Mouse (Mus musculus) neural tube, embryonic 13.5 days (tissue): ENCODE results near the gene Gm8126. TPM values are rescaled to one million over a fixed set of nuclear protein-coding genes. Genes with fewer than 3 reads are reported as not detected.
"Not testable (repeated sequence)": the region's sequence is repeated elsewhere in the genome, so short reads cannot be mapped to it uniquely, and the experiment has no call there.

Source experiments
- ATAC-seq: fragments of 200-750 bp; cut with Nextera tagmentation; 2 replicates; pipeline ENCODE4 v1.8.0; 2017; ENCODE audit warnings: low read depth, mild to moderate bottlenecking, moderate TSS enrichment, moderate library complexity
- H3K27ac ChIP-seq: fragments of 300-500 bp; sonication (generic); replicated peaks from 2 replicates; pipeline ENCODE4 v1.5.1; 2015; ENCODE audit warnings: moderate library complexity, mild to moderate bottlenecking, inconsistent platforms
- H3K27me3 ChIP-seq: fragments of 300-500 bp; sonication (generic); 2 replicates; pipeline ENCODE4 v1.6.1; 2015; ENCODE audit warnings: mild to moderate bottlenecking, inconsistent platforms
- H3K36me3 ChIP-seq: fragments of 300-500 bp; sonication (generic); 2 replicates; pipeline ENCODE4 v1.6.1; 2015; ENCODE audit warnings: mild to moderate bottlenecking, inconsistent platforms
- H3K4me1 ChIP-seq: fragments of 300-500 bp; sonication (generic); replicated peaks from 2 replicates; pipeline ENCODE4 v1.6.1; 2015; ENCODE audit warnings: inconsistent platforms
- H3K4me2 ChIP-seq: fragments of 300-500 bp; sonication (generic); 2 replicates; pipeline ENCODE4 v1.6.1; 2015; ENCODE audit warnings: inconsistent platforms, mild to moderate bottlenecking, moderate library complexity
- H3K4me3 ChIP-seq: fragments of 300-500 bp; sonication (generic); 2 replicates; pipeline ENCODE4 v1.5.1; 2015; ENCODE audit warnings: mild to moderate bottlenecking, inconsistent platforms
- H3K9ac ChIP-seq: fragments of 300-500 bp; sonication (generic); 2 replicates; pipeline ENCODE4 v1.6.1; 2015; ENCODE audit warnings: moderate library complexity, mild to moderate bottlenecking, inconsistent platforms
- H3K9me3 ChIP-seq: fragments of 300-500 bp; sonication (generic); 2 replicates; pipeline ENCODE4 v1.6.1; 2016; ENCODE audit warnings: inconsistent platforms
- WGBS: fragments of 180-500 bp; shearing (Covaris S2); methylation state at CpG from one replicate; pipeline ENCODE4 v1.1.7; 2015; 5-methylcytosine and 5-hydroxymethylcytosine counted together
- polyA plus RNA-seq: library from polyadenylated mRNA; unstranded; fragments of >200 nt; fragmentation: Nextera tagmentation; extraction: Ambion mirVana; gene quantifications from 2 replicates; pipeline ENCODE4 v1.2.1, GENCODE M21; 2015

Gm8126 gene
- polyA plus RNA-seq, result not detected in 2 replicates

- not testable (repeated sequence) for ATAC-seq, H3K4me1 ChIP-seq, H3K4me3 ChIP-seq, H3K27me3 ChIP-seq, H3K9me3 ChIP-seq, H3K9ac ChIP-seq, H3K36me3 ChIP-seq, H3K4me2 ChIP-seq, H3K27ac ChIP-seq
- 84% methylated on average over 3 of the region's 4 CpGs for WGBS
Measured at GRCm38 (mm10) chr14:43258349-43258748, at the start of gene Gm8126. Gm8126 (plus strand) TSS chr14:43258649.

- H3K27ac ChIP-seq, H3K4me3 ChIP-seq: not testable (repeated sequence)
- WGBS, result 86% methylated on average over 4 of the region's 4 CpGs
Measured at GRCm38 (mm10) chr14:43235204-43235603, 23.2 kb upstream of the Gm8126 start, which contains the start of gene Gm8122. Gm8122 (minus strand) TSS chr14:43235304.

GRCm38 (mm10) chr14:43237769-43238168 lies 20.7 kb upstream of the Gm8126 start:
- not testable (repeated sequence) for H3K4me1 ChIP-seq, H3K4me3 ChIP-seq, H3K9ac ChIP-seq, H3K9me3 ChIP-seq, H3K4me2 ChIP-seq, H3K27me3 ChIP-seq, H3K36me3 ChIP-seq, ATAC-seq, H3K27ac ChIP-seq

More at GRCm38 (mm10) chr14:43235204-43235603, 23.2 kb upstream of the Gm8126 start, which contains the start of gene Gm8122:
- H3K9me3 ChIP-seq, H3K4me1 ChIP-seq, ATAC-seq, H3K36me3 ChIP-seq, H3K27me3 ChIP-seq, H3K4me2 ChIP-seq, H3K9ac ChIP-seq: not testable (repeated sequence)

- not testable (repeated sequence) for H3K9me3 ChIP-seq, H3K27me3 ChIP-seq, H3K4me2 ChIP-seq, H3K36me3 ChIP-seq, H3K27ac ChIP-seq, H3K4me1 ChIP-seq, H3K4me3 ChIP-seq, H3K9ac ChIP-seq, ATAC-seq
- WGBS, result 23% methylated on average over 10 of the region's 12 CpGs
Measured at GRCm38 (mm10) chr14:43249611-43250170, 8.8 kb upstream of the Gm8126 start.

- H3K27ac ChIP-seq, H3K4me1 ChIP-seq, H3K9me3 ChIP-seq, H3K4me2 ChIP-seq, H3K36me3 ChIP-seq, H3K4me3 ChIP-seq, ATAC-seq, H3K9ac ChIP-seq, H3K27me3 ChIP-seq: not testable (repeated sequence)
- WGBS, result 36% methylated on average over 5 of the region's 6 CpGs
Measured at GRCm38 (mm10) chr14:43250549-43251253, 7.7 kb upstream of the Gm8126 start.

GRCm38 (mm10) chr14:43256511-43256910 lies 1.9 kb upstream of the Gm8126 start:
- H3K4me2 ChIP-seq, ATAC-seq, H3K9me3 ChIP-seq, H3K4me3 ChIP-seq, H3K27me3 ChIP-seq, H3K4me1 ChIP-seq, H3K27ac ChIP-seq, H3K9ac ChIP-seq, H3K36me3 ChIP-seq: not testable (repeated sequence)
- 84% methylated on average over 1 of the region's 1 CpGs for WGBS

- H3K9me3 ChIP-seq, H3K4me2 ChIP-seq, H3K4me1 ChIP-seq, H3K4me3 ChIP-seq, H3K36me3 ChIP-seq, H3K9ac ChIP-seq, H3K27ac ChIP-seq, ATAC-seq, H3K27me3 ChIP-seq: not testable (repeated sequence)
- WGBS, result 83% methylated on average over 3 of the region's 3 CpGs
Measured at GRCm38 (mm10) chr14:43263421-43263820, 5.0 kb downstream of the Gm8126 start.

GRCm38 (mm10) chr14:43268521-43269084 lies 10.2 kb downstream of the Gm8126 start:
- H3K4me2 ChIP-seq, H3K9me3 ChIP-seq, H3K4me1 ChIP-seq, ATAC-seq, H3K4me3 ChIP-seq, H3K9ac ChIP-seq, H3K27me3 ChIP-seq, H3K27ac ChIP-seq, H3K36me3 ChIP-seq: not testable (repeated sequence)
- 45% methylated on average over 2 of the region's 2 CpGs for WGBS

- H3K9ac ChIP-seq, H3K4me3 ChIP-seq, ATAC-seq, H3K4me2 ChIP-seq, H3K36me3 ChIP-seq, H3K27me3 ChIP-seq, H3K27ac ChIP-seq, H3K4me1 ChIP-seq, H3K9me3 ChIP-seq: not testable (repeated sequence)
- WGBS, result 80% methylated on average over 3 of the region's 3 CpGs
Measured at GRCm38 (mm10) chr14:43269211-43269610, 10.8 kb downstream of the Gm8126 start.

GRCm38 (mm10) chr14:43273161-43273560 lies 14.7 kb downstream of the Gm8126 start:
- not testable (repeated sequence) for ATAC-seq, H3K4me3 ChIP-seq, H3K27ac ChIP-seq, H3K9ac ChIP-seq, H3K36me3 ChIP-seq, H3K4me2 ChIP-seq, H3K4me1 ChIP-seq, H3K9me3 ChIP-seq, H3K27me3 ChIP-seq
- WGBS, result 88% methylated on average over 1 of the region's 1 CpGs

GRCm38 (mm10) chr14:43274986-43275511 lies 16.6 kb downstream of the Gm8126 start, which contains the start of gene Gm9732:
Gm9732 (plus strand) TSS chr14:43275036.
- H3K27me3 ChIP-seq, H3K4me3 ChIP-seq, H3K4me2 ChIP-seq, H3K9ac ChIP-seq, H3K4me1 ChIP-seq, H3K27ac ChIP-seq, H3K36me3 ChIP-seq, ATAC-seq, H3K9me3 ChIP-seq: not testable (repeated sequence)
- 85% methylated on average over 8 of the region's 8 CpGs for WGBS

- H3K4me3 ChIP-seq, H3K27ac ChIP-seq, H3K36me3 ChIP-seq, ATAC-seq, H3K4me2 ChIP-seq, H3K4me1 ChIP-seq, H3K27me3 ChIP-seq, H3K9me3 ChIP-seq, H3K9ac ChIP-seq: not testable (repeated sequence)
- WGBS, result 85% methylated on average over 1 of the region's 1 CpGs
Measured at GRCm38 (mm10) chr14:43275752-43276151, 17.3 kb downstream of the Gm8126 start.
